Mouse (Mus musculus) kidney, embryonic 16.5 days (tissue): Measurements from ENCODE around the gene Slc5a5. TPM values are rescaled to one million over a fixed set of nuclear protein-coding genes. Genes with fewer than 3 reads are reported as not detected.

ENCODE experiments used
- ATAC-seq: fragments of 200-750 bp; cut with Nextera tagmentation; 2 replicates; pipeline ENCODE4 v1.8.0; 2017; ENCODE audit warnings: moderate TSS enrichment; ENCODE audit not compliant: low FRiP score, low TSS enrichment
- H3K27ac ChIP-seq: fragments of 300-500 bp; sonication (generic); 2 replicates; pipeline ENCODE4 v1.5.1; 2014; ENCODE audit warnings: low read length
- H3K27me3 ChIP-seq: fragments of 300-500 bp; sonication (generic); 2 replicates; pipeline ENCODE4 v1.6.1; 2014; ENCODE audit warnings: low read length, control low read depth, mixed read lengths; ENCODE audit not compliant: insufficient read depth
- H3K36me3 ChIP-seq: fragments of 300-500 bp; sonication (generic); 2 replicates; pipeline ENCODE4 v1.6.1; 2014; ENCODE audit warnings: low read length, control low read depth, mixed read lengths; ENCODE audit not compliant: insufficient read depth
- H3K4me1 ChIP-seq: fragments of 300-500 bp; sonication (generic); 2 replicates; pipeline ENCODE4 v1.6.1; 2014; ENCODE audit warnings: low read length, control low read depth, mixed read lengths; ENCODE audit not compliant: insufficient read depth
- H3K4me2 ChIP-seq: fragments of 300-500 bp; sonication (generic); replicated peaks from 2 replicates; pipeline ENCODE4 v1.6.1; 2014; ENCODE audit warnings: low read depth, low read length
- H3K4me3 ChIP-seq: fragments of 300-500 bp; sonication (generic); 2 replicates; pipeline ENCODE4 v1.5.1; 2014; ENCODE audit warnings: mild to moderate bottlenecking, low read length
- H3K9ac ChIP-seq: fragments of 300-500 bp; sonication (generic); replicated peaks from 2 replicates; pipeline ENCODE4 v1.6.1; 2014; ENCODE audit warnings: low read length
- H3K9me3 ChIP-seq: fragments of 300-500 bp; sonication (generic); 2 replicates; pipeline ENCODE4 v1.6.1; 2016; ENCODE audit warnings: low read length, control low read depth
- WGBS: fragments of 180-500 bp; shearing (Covaris S2); extraction: QIAGEN DNeasy Blood & Tissue Kit; methylation state at CpG from one replicate; pipeline ENCODE4 v1.1.7; 2014; 5-methylcytosine and 5-hydroxymethylcytosine counted together
- polyA plus RNA-seq: library from polyadenylated mRNA; unstranded; fragments of >200 nt; fragmentation: Nextera tagmentation; extraction: Ambion mirVana; gene quantifications from 2 replicates; pipeline ENCODE4 v1.2.1, GENCODE M21; 2015

The Slc5a5 gene
- polyA plus RNA-seq, 1 experiment from 2014 or later = 0.22 TPM

DNA sequence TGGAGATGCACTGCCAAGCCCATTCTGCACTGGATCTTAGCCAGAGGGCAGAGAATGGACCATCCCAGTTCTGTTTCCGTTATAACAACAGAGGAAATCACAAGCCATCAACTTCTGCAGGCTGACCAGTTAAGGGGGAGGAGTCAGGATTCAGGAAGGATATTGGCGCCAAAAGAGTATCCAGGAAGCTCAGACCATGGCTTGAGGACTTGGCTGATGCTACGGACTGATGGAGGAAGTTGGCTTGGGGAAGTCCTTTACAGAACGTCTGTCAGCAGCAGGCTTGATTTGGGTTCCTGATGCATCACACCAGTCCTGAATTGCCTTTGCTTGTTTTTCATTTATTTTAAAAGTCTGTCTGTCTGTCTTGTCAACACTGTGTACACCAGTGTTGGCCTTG is 12.0 kb upstream of the Slc5a5 start:
- Histone ChIP-seq H3K9ac (no peak overlapping the region), H3K4me1 (peaks cover 15% of the 10 kb centered on the region), H3K4me3 (no peak overlapping the region), H3K9me3 (no peaks in the 10 kb centered on the region), H3K27ac (peak overlapping the region; percentile 94; the same call in 1 of the 2 replicates), H3K36me3 (0 out of 2 replicates have a peak, but pooled peaks cover 3% of the 10 kb centered on the region), H3K27me3 (0 out of 2 replicates have a peak, but pooled peaks cover 3% of the 10 kb centered on the region), H3K4me2 (no peak overlapping the region)
- WGBS = 56% methylated on average over 4 of the region's 4 CpGs
- 0 out of 2 replicates have a peak, but pooled peaks have one; percentile 10 for ATAC-seq

DNA sequence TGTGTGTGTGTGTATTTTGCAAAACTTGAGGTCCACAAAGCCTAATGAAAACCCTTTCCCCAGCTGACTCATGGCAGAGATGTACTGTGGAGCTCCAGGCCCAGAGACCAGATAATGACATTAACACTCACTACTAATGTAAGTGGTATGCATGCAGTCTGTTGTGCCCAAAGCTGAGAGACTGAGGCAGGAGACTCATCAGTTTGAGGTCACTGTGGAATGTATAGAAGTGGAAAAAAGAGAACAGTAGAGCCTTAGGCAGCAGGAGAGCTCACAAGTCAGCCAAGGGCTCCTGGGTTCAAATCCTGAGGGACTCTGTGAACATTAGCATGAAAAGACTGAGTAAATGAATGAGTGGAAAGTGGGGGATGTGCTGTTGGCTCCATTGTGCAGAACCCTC is 11.0 kb upstream of the Slc5a5 start:
- ATAC-seq = no peak
- Histone ChIP-seq H3K4me2 (no peak overlapping the region), H3K4me3 (no peak overlapping the region), H3K36me3 (no peaks in the 10 kb centered on the region), H3K4me1 (peaks cover 15% of the 10 kb centered on the region), H3K27me3 (0 out of 2 replicates have a peak, but pooled peaks cover 3% of the 10 kb centered on the region), H3K9ac (no peak overlapping the region), H3K27ac (no peak overlapping the region), H3K9me3 (no peaks in the 10 kb centered on the region)

DNA sequence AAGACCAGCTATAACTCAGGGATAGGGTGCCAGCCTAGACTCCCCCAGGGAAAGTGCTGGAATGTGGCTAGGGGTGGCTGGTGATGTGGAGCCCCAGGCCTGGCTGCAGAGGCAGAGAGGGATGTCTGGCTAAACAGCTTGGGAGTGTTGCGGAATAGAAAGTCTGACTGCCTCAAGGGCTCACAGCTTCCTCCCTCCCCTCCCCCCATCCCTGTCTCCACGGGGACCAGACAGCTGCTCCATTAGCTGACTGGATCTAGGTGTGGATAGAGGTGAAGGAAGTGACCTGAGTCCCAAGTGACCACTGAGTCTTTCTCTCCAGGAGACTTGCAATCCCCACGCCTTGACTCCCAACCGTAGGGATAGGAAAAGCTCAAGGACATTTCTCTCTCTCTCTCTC is 10.6 kb upstream of the Slc5a5 start:
- Histone ChIP-seq H3K4me3 (no peak overlapping the region), H3K27me3 (0 out of 2 replicates have a peak, but pooled peaks cover 3% of the 10 kb centered on the region), H3K9ac (no peak overlapping the region), H3K27ac (no peak overlapping the region), H3K4me2 (no peak overlapping the region), H3K9me3 (no peaks in the 10 kb centered on the region), H3K4me1 (peaks cover 18% of the 10 kb centered on the region), H3K36me3 (no peaks in the 10 kb centered on the region)
- no peak for ATAC-seq
- WGBS = 27% methylated on average over 4 of the region's 4 CpGs

DNA sequence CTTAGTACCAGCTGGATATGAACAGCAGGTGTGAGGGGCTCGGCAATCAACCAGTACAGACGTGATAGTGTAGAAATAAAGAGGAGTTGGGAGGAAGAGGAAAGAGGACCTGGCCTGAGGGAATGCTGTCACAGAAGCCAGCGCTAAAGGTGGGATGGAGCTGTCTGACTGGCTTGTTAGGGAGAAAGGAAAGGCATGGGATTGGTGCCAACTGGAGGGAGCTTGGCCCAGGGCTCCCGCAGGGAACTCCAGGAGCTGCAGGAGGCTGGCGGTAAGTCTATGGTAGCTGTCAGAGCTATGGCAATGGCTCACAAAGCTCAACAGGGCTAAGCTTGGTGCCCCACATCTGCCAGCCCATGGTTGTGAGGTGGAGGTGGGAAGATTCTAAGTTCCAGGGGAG is 9.7 kb upstream of the Slc5a5 start:
- no peaks in the 10 kb centered on the region for H3K9me3 ChIP-seq
- 47% methylated on average over 5 of the region's 5 CpGs for WGBS
- no peaks in the 10 kb centered on the region for H3K36me3 ChIP-seq
- ATAC-seq = no peak
- H3K4me1 ChIP-seq = peaks cover 18% of the 10 kb centered on the region
- H3K9ac ChIP-seq = 0 out of 2 replicates have a peak overlapping the region, but pooled peaks have one; percentile 9
- no peak overlapping the region for H3K27ac ChIP-seq
- 0 out of 2 replicates have a peak, but pooled peaks cover 3% of the 10 kb centered on the region for H3K27me3 ChIP-seq
- H3K4me2 ChIP-seq = no peak overlapping the region
- no peak overlapping the region for H3K4me3 ChIP-seq

DNA sequence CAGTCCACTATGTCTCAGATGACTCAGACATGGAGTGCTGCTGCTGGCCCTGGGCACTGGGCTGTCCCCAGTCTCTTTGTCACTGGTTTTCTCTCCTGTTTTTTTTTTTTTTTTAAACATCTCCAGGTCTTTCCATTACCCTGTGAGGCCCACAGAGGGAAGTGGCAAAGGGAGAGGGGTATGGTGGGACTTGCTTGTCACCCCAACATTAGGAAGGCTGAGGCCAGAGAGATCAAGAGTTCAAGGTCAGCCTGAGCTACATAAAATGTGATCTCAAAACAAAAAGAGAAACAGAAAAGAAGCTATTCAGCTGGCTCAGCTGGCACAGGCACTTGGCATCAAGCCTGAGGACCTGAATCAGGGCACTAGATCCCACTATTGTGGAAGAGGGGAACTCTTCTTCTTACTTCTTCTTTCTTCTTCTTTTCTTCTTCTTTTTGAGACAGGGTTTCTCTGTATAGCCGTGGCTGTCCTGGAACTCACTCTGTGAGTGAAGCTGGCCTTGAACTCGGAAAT is 8.4 kb upstream of the Slc5a5 start:
- no peaks in the 10 kb centered on the region for H3K36me3 ChIP-seq
- 0 out of 2 replicates have a peak, but pooled peaks cover 3% of the 10 kb centered on the region for H3K27me3 ChIP-seq
- H3K9me3 ChIP-seq = no peaks in the 10 kb centered on the region
- H3K9ac ChIP-seq = no peak overlapping the region
- peaks cover 18% of the 10 kb centered on the region for H3K4me1 ChIP-seq
- no peak for ATAC-seq
- 81% methylated on average over 2 of the region's 2 CpGs for WGBS
- H3K27ac ChIP-seq = no peak overlapping the region
- H3K4me2 ChIP-seq = no peak overlapping the region
- H3K4me3 ChIP-seq = no peak overlapping the region

DNA sequence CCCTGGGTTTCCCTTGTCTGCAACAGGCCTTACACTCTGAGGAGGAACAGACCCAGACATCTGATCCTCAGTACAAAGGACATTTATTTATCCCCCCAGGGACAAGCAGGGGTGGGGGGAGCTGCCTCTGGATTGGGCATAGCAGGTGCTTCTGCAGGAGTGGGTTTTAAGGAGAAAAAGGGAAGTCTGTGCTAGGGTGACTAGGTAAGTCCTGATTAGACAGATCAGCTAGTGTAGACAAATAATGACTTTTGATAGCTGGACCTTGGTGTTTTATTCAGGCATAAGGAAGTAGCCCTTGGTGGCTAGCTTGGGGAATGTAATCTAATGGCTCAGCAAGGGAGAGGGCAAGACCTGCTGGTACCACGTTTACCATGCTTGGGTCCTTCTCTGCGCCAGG is 6.7 kb upstream of the Slc5a5 start:
- Histone ChIP-seq H3K9me3 (no peaks in the 10 kb centered on the region), H3K27ac (no peak overlapping the region), H3K36me3 (peaks cover 17% of the 10 kb centered on the region), H3K4me3 (no peak overlapping the region), H3K4me1 (peaks cover 15% of the 10 kb centered on the region), H3K9ac (no peak overlapping the region), H3K27me3 (no peaks in the 10 kb centered on the region), H3K4me2 (no peak overlapping the region)
- no peak for ATAC-seq
- WGBS = 88% methylated on average over 2 of the region's 2 CpGs

DNA sequence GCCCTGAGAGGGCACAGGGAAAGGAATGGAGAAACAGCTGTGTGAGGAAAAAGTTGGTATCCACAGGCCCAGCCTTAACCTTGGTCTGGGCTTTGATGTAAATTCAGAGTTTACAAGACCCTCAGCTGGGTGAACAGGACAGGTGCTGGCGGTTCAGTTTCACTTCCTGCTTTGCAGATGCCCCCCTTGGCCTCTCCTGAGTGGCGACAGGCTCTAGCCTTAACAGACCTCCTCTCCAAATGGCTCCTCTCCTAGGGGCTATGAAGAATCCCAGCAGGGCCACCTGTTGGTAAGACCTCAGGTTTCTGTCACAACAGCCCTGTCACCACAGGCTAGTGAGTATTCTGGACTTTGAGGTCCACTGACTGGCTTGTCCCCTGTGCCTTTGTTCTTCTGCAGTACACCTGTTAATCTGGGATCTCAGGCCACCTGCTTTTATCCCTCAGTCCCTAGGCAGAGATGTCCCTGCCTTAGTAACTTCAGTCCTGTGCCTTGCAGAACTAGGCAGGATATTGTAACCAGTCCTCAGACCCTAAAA is 6.2 kb upstream of the Slc5a5 start:
- no peaks in the 10 kb centered on the region for H3K9me3 ChIP-seq
- no peak for ATAC-seq
- H3K27me3 ChIP-seq = no peaks in the 10 kb centered on the region
- no peak overlapping the region for H3K27ac ChIP-seq
- H3K9ac ChIP-seq = peak overlapping the region; percentile 90
- peaks cover 22% of the 10 kb centered on the region for H3K36me3 ChIP-seq
- H3K4me3 ChIP-seq = no peak overlapping the region
- 49% methylated on average over 2 of the region's 2 CpGs for WGBS
- peaks cover 15% of the 10 kb centered on the region for H3K4me1 ChIP-seq
- H3K4me2 ChIP-seq = no peak overlapping the region

DNA sequence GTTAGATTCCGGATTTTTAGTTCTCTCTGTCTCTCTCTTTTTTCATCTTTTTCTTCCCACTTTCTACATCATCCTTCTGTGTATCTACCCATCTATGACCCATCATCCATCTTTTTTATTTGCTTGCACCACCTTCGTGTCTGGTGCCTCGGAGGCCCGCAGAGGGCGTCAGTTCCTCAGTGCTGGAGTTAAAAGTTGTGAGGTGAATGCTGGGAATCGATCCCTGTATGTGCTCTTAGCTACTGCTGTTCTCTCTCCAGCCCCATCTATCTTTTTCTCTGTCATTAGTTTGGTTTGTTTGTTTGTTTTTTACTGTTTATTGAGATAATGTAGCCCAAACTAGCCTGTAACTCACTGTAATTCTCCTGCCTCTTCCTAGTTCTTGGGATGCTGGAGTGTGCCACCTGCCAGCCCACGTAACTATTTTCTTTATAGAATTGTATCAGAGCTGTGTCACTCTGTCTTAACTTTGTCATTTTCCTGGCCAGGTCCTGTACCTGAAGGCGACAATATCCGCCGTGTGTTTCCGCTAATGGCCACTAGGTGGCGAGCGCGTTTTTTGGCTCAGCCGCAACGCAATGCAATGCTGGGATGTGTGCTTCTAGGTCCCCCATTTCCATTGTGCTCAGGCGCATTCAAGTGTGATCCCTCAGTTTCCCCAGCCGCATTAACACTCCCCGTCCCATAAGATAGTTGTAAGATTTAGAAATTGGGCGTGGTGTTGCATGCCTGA is 5.3 kb upstream of the Slc5a5 start:
- peak overlapping the region; percentile 89 for H3K4me2 ChIP-seq
- peaks cover 19% of the 10 kb centered on the region for H3K4me1 ChIP-seq
- H3K27me3 ChIP-seq = peaks cover 7% of the 10 kb centered on the region
- peak overlapping the region; percentile 95 for H3K4me3 ChIP-seq
- peak; percentile 59 for ATAC-seq
- peak overlapping the region; percentile 90 for H3K9ac ChIP-seq
- H3K36me3 ChIP-seq = peaks cover 22% of the 10 kb centered on the region
- peak overlapping the region; percentile 89 for H3K27ac ChIP-seq
- H3K9me3 ChIP-seq = no peaks in the 10 kb centered on the region
- WGBS = under 1% methylated on average over 20 of the region's 20 CpGs

DNA sequence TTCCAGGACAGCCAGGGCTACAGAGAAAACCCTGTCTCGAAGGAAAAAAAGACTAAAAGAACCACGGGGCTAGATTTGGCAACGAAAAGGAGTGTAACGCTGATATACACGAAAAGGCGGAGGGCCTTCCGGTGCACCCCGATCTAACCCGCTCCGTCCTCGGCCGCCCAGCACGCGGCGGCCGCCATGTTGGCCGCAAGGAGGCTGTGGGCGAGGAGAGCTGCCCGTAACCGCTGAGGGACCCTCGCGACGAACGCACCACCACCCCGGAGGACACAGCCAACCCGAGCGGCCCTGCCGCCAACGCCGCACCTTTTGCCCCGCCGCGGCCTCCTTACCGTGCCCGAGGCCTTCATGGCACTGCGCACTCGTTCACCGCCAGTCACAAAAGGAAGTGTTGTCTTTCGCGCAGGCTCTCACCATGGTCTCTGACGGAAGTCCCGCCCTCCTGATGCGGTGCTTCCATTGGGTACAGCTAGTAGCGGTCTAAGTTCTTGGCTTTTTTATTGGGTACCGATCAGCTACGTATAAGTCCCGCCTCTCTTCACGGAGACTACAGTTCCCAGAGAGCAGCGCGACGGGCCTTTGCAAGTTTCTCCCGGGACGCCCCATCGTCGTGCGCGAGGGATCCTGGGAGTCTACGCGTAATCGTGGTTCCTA is 4.6 kb upstream of the Slc5a5 start, which contains the start of gene Rpl18a:
Gene Rpl18a, minus strand, starts transcription at position 392 of the 660 bp plus-strand sequence.
- WGBS = under 1% methylated on average over 60 of the region's 60 CpGs
- Histone ChIP-seq H3K27ac (peak within 1 kb of the TSS; percentile 89), H3K4me2 (peak within 1 kb of the TSS; percentile 97), H3K9ac (peak within 1 kb of the TSS; percentile 90), H3K27me3 (peaks cover 14% of the 10 kb centered on the region), H3K36me3 (peaks cover 22% of the 10 kb centered on the region), H3K4me3 (peak within 1 kb of the TSS; percentile 95), H3K9me3 (no peaks in the 10 kb centered on the region), H3K4me1 (peaks cover 25% of the 10 kb centered on the region)
- ATAC-seq = peak; percentile 97
